Mouse (Mus musculus) hindbrain, embryonic 15.5 days (tissue): ENCODE results near the gene Cyp2w1. TPM values are rescaled to one million over a fixed set of nuclear protein-coding genes. Genes with fewer than 3 reads are reported as not detected.

ENCODE experiments used
- ATAC-seq: fragments of 200-750 bp; cut with Nextera tagmentation; 2 replicates; pipeline ENCODE4 v1.8.0; 2017; ENCODE audit warnings: low read depth, moderate number of reproducible peaks, moderate TSS enrichment; ENCODE audit not compliant: low FRiP score
- H3K27ac ChIP-seq: fragments of 300-500 bp; sonication (generic); replicated peaks from 2 replicates; pipeline ENCODE4 v1.5.1; 2015; ENCODE audit warnings: mild to moderate bottlenecking, inconsistent platforms
- H3K27me3 ChIP-seq: fragments of 300-500 bp; sonication (generic); 2 replicates; pipeline ENCODE4 v1.6.1; 2015; ENCODE audit warnings: control low read depth, inconsistent platforms
- H3K36me3 ChIP-seq: fragments of 300-500 bp; sonication (generic); 2 replicates; pipeline ENCODE4 v1.6.1; 2015; ENCODE audit warnings: control low read depth, inconsistent platforms
- H3K4me1 ChIP-seq: fragments of 300-500 bp; sonication (generic); replicated peaks from 2 replicates; pipeline ENCODE4 v1.6.1; 2015; ENCODE audit warnings: control low read depth, inconsistent platforms
- H3K4me2 ChIP-seq: fragments of 300-500 bp; sonication (generic); 2 replicates; pipeline ENCODE4 v1.6.1; 2015; ENCODE audit warnings: moderate library complexity, mild to moderate bottlenecking, inconsistent platforms
- H3K4me3 ChIP-seq: fragments of 300-500 bp; sonication (generic); 2 replicates; pipeline ENCODE4 v1.5.1; 2015; ENCODE audit warnings: mild to moderate bottlenecking, inconsistent platforms
- H3K9ac ChIP-seq: fragments of 300-500 bp; sonication (generic); 2 replicates; pipeline ENCODE4 v1.6.1; 2015; ENCODE audit warnings: inconsistent platforms
- H3K9me3 ChIP-seq: fragments of 300-500 bp; sonication (generic); 2 replicates; pipeline ENCODE4 v1.6.1; 2016; ENCODE audit warnings: control low read depth, inconsistent platforms
- WGBS: fragments of 180-500 bp; shearing (Covaris S2); methylation state at CpG from one replicate; pipeline ENCODE4 v1.1.7; 2015; 5-methylcytosine and 5-hydroxymethylcytosine counted together
- polyA plus RNA-seq: library from polyadenylated mRNA; unstranded; fragments of >200 nt; fragmentation: Nextera tagmentation; extraction: Ambion mirVana; gene quantifications from 2 replicates; pipeline ENCODE4 v1.2.1, GENCODE M21; 2015

Gene Cyp2w1
- polyA plus RNA-seq, 1 experiment from 2014 or later, result not detected

- 0 out of 2 replicates have a peak, but pooled peaks cover 3% of the 10 kb centered on the region for H3K27me3 ChIP-seq
- no peaks in the 10 kb centered on the region for H3K36me3 ChIP-seq
- H3K4me1 ChIP-seq, result peaks cover 28% of the 10 kb centered on the region
- no peak for ATAC-seq
- WGBS, result 81% methylated on average over 9 of the region's 9 CpGs
- H3K9ac ChIP-seq, result peak overlapping the region; percentile 92; the same call in 1 of the 2 replicates
- H3K4me3 ChIP-seq, result peak overlapping the region; percentile 83
- H3K9me3 ChIP-seq, result no peaks in the 10 kb centered on the region
- peak overlapping the region; percentile 76 for H3K4me2 ChIP-seq
- no peak overlapping the region for H3K27ac ChIP-seq
These were observed 29.0 kb upstream of the Cyp2w1 start for GRCm38 (mm10) chr5:139323260-139323924.

- Histone ChIP-seq H3K9ac (peak overlapping the region; percentile 92), H3K4me2 (peak overlapping the region; percentile 76), H3K27ac (peak overlapping the region; percentile 81), H3K4me3 (peak overlapping the region; percentile 83), H3K27me3 (0 out of 2 replicates have a peak, but pooled peaks cover 3% of the 10 kb centered on the region), H3K9me3 (no peaks in the 10 kb centered on the region), H3K4me1 (peaks cover 28% of the 10 kb centered on the region), H3K36me3 (no peaks in the 10 kb centered on the region)
- no peak for ATAC-seq
- WGBS, result 38% methylated on average over 5 of the region's 5 CpGs
These were observed 28.3 kb upstream of the Cyp2w1 start for GRCm38 (mm10) chr5:139324045-139324491.

DNA sequence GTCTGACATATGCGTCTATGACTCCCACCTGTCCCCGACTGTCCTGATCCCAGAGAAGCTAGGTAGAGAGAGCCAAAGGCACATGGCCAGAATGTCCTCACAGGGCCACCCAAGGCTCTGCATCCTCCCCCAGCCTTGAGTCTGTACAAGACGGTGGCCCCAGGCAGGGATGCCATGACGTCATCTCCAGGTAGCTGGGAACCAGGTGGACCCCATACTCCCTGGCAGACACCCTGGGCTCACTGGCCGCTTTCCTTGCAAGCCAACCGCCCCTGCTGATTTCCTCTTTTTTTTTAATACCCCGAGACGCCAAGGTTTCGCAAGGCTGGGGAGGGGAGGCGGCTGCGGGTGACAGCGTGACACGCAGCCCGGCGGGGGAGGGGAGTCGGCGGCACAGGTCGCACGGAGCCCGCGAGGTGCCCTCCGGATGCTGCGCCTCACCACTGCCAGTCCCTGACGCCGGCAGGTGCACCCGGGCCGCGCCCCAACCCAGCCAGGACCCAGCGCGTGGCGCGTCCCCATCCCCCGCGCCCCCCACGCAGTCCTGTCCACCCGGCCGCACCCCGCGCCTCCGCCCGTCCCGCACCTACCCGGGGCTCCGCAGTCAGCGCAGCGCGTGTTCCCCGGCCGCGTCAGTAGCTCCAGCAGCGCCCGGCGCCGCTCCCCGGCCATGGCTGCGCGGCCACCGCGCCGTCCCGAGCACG is 27.6 kb upstream of the Cyp2w1 start:
- Histone ChIP-seq H3K27me3 (peaks cover 3% of the 10 kb centered on the region; the same call in 1 of the 2 replicates), H3K9me3 (no peaks in the 10 kb centered on the region), H3K27ac (peak overlapping the region; percentile 81), H3K36me3 (no peaks in the 10 kb centered on the region), H3K4me1 (peaks cover 28% of the 10 kb centered on the region), H3K9ac (peak overlapping the region; percentile 92), H3K4me3 (peak overlapping the region; percentile 83), H3K4me2 (peak overlapping the region; percentile 76)
- WGBS, result 1% methylated on average over 50 of the region's 62 CpGs
- ATAC-seq, result peak; percentile 43

GRCm38 (mm10) chr5:139325395-139325966 is 26.9 kb upstream of the Cyp2w1 start, which contains the start of gene Adap1:
Adap1 (minus strand) TSS chr5:139325622.
- H3K4me2 ChIP-seq, result peak within 1 kb of the TSS; percentile 76
- ATAC-seq, result peak; percentile 88
- peak within 1 kb of the TSS; percentile 92 for H3K9ac ChIP-seq
- H3K4me3 ChIP-seq, result peak within 1 kb of the TSS; percentile 83
- no peaks in the 10 kb centered on the region for H3K36me3 ChIP-seq
- H3K27me3 ChIP-seq, result peaks cover 3% of the 10 kb centered on the region; the same call in 1 of the 2 replicates
- peak within 1 kb of the TSS; percentile 81 for H3K27ac ChIP-seq
- no peaks in the 10 kb centered on the region for H3K9me3 ChIP-seq
- 4% methylated on average over 50 of the region's 61 CpGs for WGBS
- peaks cover 28% of the 10 kb centered on the region for H3K4me1 ChIP-seq

GRCm38 (mm10) chr5:139326111-139326696 is 26.2 kb upstream of the Cyp2w1 start:
- no peak for ATAC-seq
- Histone ChIP-seq H3K4me1 (peaks cover 28% of the 10 kb centered on the region), H3K4me2 (peak overlapping the region; percentile 76), H3K27ac (no peak overlapping the region), H3K9ac (no peak overlapping the region), H3K9me3 (no peaks in the 10 kb centered on the region), H3K4me3 (peak overlapping the region; percentile 83), H3K27me3 (peaks cover 3% of the 10 kb centered on the region; the same call in 1 of the 2 replicates), H3K36me3 (no peaks in the 10 kb centered on the region)
- 65% methylated on average over 13 of the region's 13 CpGs for WGBS

DNA sequence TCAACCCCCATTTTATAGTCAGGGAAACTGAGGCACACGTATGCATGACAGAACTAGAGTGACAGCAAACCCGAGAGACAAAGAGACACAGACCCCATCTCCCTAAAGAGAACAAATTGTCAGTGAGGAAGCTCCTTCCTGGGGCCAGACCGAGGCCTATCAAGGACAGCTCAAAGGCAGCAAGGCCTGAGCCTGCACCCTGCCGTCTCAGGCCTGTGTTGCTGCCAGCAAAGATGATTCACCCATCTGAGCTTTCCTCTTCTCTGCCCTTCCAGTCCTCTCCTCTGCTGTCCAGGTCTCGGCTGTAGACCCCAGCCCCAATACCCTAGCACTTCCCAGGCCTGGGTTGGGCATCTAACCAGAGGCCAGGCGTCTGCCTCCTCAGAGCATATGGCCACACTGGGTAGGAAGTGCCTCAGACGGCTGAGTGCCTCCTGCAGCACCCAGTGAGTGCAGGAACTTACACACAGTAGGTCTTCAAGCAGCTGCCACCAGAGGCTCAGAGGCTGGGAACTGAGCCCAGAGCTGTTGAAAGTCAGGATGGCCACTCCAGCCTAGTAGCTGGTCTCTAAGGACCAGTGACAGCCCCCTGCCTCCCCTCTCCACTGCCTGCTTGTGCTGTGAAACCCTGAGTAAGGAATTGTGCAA is 25.3 kb upstream of the Cyp2w1 start:
- Histone ChIP-seq H3K27me3 (peaks cover 3% of the 10 kb centered on the region; the same call in 1 of the 2 replicates), H3K9ac (no peak overlapping the region), H3K27ac (no peak overlapping the region), H3K4me1 (peaks cover 28% of the 10 kb centered on the region), H3K36me3 (no peaks in the 10 kb centered on the region), H3K9me3 (no peaks in the 10 kb centered on the region), H3K4me3 (no peak overlapping the region), H3K4me2 (no peak overlapping the region)
- no peak for ATAC-seq
- WGBS, result 78% methylated on average over 7 of the region's 7 CpGs

DNA sequence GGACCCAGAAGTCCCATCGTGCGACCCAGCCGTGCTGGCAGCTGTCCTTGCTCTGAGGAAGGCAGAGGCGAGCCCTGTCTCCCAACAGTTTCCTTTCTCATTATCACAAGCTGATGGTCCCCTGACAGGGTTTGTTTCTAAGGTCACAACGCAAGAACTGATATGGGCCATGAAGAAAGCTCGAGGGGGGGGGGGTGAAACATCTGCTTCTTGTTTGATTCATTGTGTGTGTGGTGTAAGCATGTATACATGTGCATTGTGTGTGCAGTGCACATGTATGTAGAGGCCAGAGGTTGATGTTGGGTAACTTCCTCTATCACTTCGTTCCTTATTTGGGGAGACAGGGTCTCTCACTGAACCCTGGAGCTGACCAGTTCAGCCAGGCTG is 24.8 kb upstream of the Cyp2w1 start:
- Histone ChIP-seq H3K9me3 (no peaks in the 10 kb centered on the region), H3K4me3 (no peak overlapping the region), H3K9ac (no peak overlapping the region), H3K36me3 (no peaks in the 10 kb centered on the region), H3K4me1 (peaks cover 28% of the 10 kb centered on the region), H3K27me3 (peaks cover 3% of the 10 kb centered on the region; the same call in 1 of the 2 replicates), H3K27ac (no peak overlapping the region), H3K4me2 (no peak overlapping the region)
- 74% methylated on average over 7 of the region's 7 CpGs for WGBS
- ATAC-seq, result no peak

GRCm38 (mm10) chr5:139330766-139331165 is 21.7 kb upstream of the Cyp2w1 start:
- no peaks in the 10 kb centered on the region; the same call in 1 of the 2 replicates for H3K27me3 ChIP-seq
- no peak overlapping the region for H3K4me3 ChIP-seq
- no peaks in the 10 kb centered on the region for H3K9me3 ChIP-seq
- 0 out of 2 replicates have a peak, but pooled peaks cover 4% of the 10 kb centered on the region for H3K4me1 ChIP-seq
- H3K36me3 ChIP-seq, result 0 out of 2 replicates have a peak, but pooled peaks cover 4% of the 10 kb centered on the region
- ATAC-seq, result no peak
- no peak overlapping the region for H3K4me2 ChIP-seq
- H3K9ac ChIP-seq, result no peak overlapping the region
- no peak overlapping the region for H3K27ac ChIP-seq
- 74% methylated on average over 7 of the region's 7 CpGs for WGBS

- H3K4me1 ChIP-seq, result no peaks in the 10 kb centered on the region
- no peak overlapping the region for H3K27ac ChIP-seq
- no peaks in the 10 kb centered on the region for H3K9me3 ChIP-seq
- WGBS, result 20% methylated on average over 8 of the region's 8 CpGs
- no peak overlapping the region for H3K4me3 ChIP-seq
- no peak overlapping the region for H3K9ac ChIP-seq
- no peak for ATAC-seq
- no peak overlapping the region for H3K4me2 ChIP-seq
- peaks cover 11% of the 10 kb centered on the region for H3K36me3 ChIP-seq
- no peaks in the 10 kb centered on the region; the same call in 1 of the 2 replicates for H3K27me3 ChIP-seq
These were observed 20.7 kb upstream of the Cyp2w1 start for GRCm38 (mm10) chr5:139331742-139332141.

DNA sequence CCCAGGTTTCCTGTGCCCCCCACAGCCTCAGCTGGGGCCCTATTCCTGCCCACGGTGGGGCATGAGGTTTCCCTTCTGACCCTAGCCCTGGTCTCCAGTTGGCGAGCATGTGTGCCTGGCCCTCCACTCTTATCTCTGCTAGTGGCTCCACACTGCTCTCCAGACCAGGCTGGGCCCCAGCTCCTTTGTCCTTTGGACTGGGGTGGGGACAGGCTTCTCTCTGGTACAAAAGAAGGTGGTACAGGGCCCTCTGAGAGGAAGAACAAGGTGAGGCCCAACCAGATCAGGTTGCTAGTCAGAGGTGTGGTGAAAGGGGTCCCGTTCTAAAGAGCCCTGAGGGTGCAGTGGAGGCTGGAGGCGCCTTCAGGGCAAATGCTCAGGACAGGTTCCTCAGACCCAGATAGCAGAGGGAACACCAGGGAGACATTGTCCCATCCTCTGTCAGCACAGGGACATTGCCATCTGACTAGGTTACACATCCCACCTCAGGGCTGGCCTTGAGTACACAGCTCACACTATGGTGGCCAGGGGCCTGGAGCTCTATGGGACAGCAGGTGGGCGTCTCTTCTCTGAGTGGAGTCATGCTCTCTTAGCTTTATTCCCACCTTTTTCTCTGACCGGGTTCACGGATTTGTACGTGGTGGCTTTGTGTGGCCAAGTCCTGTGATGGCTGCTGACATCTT is 19.7 kb upstream of the Cyp2w1 start:
- Histone ChIP-seq H3K27ac (no peak overlapping the region), H3K9me3 (no peaks in the 10 kb centered on the region), H3K4me3 (no peak overlapping the region), H3K9ac (no peak overlapping the region), H3K36me3 (peaks cover 19% of the 10 kb centered on the region), H3K27me3 (no peaks in the 10 kb centered on the region; the same call in 1 of the 2 replicates), H3K4me2 (no peak overlapping the region), H3K4me1 (no peaks in the 10 kb centered on the region)
- 92% methylated on average over 8 of the region's 8 CpGs for WGBS
- no peak for ATAC-seq
